ENCODE assay signal across 28 mouse cellular contexts in genomic region chr7:127093914-127094313, GRCm38 (mm10). TPM values are rescaled to one million over a fixed set of nuclear protein-coding genes. Genes with fewer than 3 reads are reported as not detected.
DNase-seq lines count a peak whose midpoint lies in the region; ATAC-seq and TF ChIP-seq lines count a peak whose summit lies in the region.
"Had no signal": no experiment of that assay in that cellular context is flagged by ENCODE, and none has a peak within 500 bp of the region (broad histone marks: within the 10 kb centered on the region; RNA-seq: fewer than 3 reads in every experiment).

No protein-coding gene starts in this region.

- TF ChIP-seq POLR2A in kidney, adult 2 months (IDR thresholded peaks at IDR 0.05; ENCODE audit: low read depth, low read length), result no peak

- no peak overlapping the region for H3K9ac ChIP-seq in liver, embryonic 15.5 days
- no peak overlapping the region for H3K9ac ChIP-seq in liver, embryonic 12.5 days
- no peak overlapping the region for H3K9ac ChIP-seq in ES-E14 (ENCODE audit: insufficient read depth, low read depth, low read length, poor library complexity, severe bottlenecking)
- H3K9ac ChIP-seq: embryonic facial prominence, embryonic 13.5 days; embryonic facial prominence, embryonic 15.5 days; forebrain, embryonic 12.5 days had no signal

- H3K4me3 ChIP-seq in liver, embryonic 15.5 days (replicated peaks), result no peak overlapping the region
- no peak overlapping the region for H3K4me3 ChIP-seq in liver, embryonic 12.5 days
- no peak overlapping the region for H3K4me3 ChIP-seq in ES-E14 (ENCODE audit: insufficient read depth in 1 of 2, low read depth in 1 of 2, low read length in 2 of 2, poor library complexity in 1 of 2, severe bottlenecking in 1 of 2)
- H3K4me3 ChIP-seq in kidney, adult 2 months (ENCODE audit: insufficient read depth, low read depth, low read length), result no peak overlapping the region
- no peak overlapping the region for H3K4me3 ChIP-seq in midbrain, embryonic 10.5 days
- H3K4me3 ChIP-seq: embryonic facial prominence, embryonic 13.5 days; embryonic facial prominence, embryonic 15.5 days; erythroblast, embryonic 14.5 days; forebrain, embryonic 10.5 days; forebrain, embryonic 12.5 days had no signal

- no peak for TF ChIP-seq CTCF in kidney, adult 2 months (conservative IDR thresholded peaks at IDR 0.05; ENCODE audit: insufficient read depth, insufficient read length, low read depth, low read length)

- ATAC-seq in liver, embryonic 15.5 days (ENCODE audit: insufficient read depth), result no peak
- no peak for ATAC-seq in liver, embryonic 12.5 days
- ATAC-seq: activated CD4-positive, CD25-positive, alpha-beta regulatory T cell, adult 4 months; forebrain, embryonic 14.5 days; forebrain, embryonic 16.5 days; Patski had no signal

- no peaks in the 10 kb centered on the region for H3K27me3 ChIP-seq in liver, embryonic 15.5 days
- H3K27me3 ChIP-seq in liver, embryonic 12.5 days (replicated peaks), result no peaks in the 10 kb centered on the region
- H3K27me3 ChIP-seq in kidney, adult 2 months (replicated peaks; ENCODE audit: control insufficient read depth, insufficient read depth, low read length), result no peaks in the 10 kb centered on the region
- H3K27me3 ChIP-seq in midbrain, embryonic 10.5 days (ENCODE audit: low read depth, poor library complexity, severe bottlenecking), result no peaks in the 10 kb centered on the region
- H3K27me3 ChIP-seq: embryonic facial prominence, embryonic 15.5 days; forebrain, embryonic 12.5 days; Patski had no signal

- peak; percentile 32 for DNase-seq in CD4-positive helper T cell, adult 2 months (ENCODE audit: low read depth, low spot score)
- no peak for DNase-seq in ES-E14 (ENCODE audit: low read depth, low spot score)
- DNase-seq in induced T-regulatory cell, adult 2 months (ENCODE audit: low read depth), result peak; percentile 60
- DNase-seq in kidney, adult 2 months, result no peak
- DNase-seq in midbrain, embryonic 10.5 days (ENCODE audit: low spot score), result no peak
- DNase-seq: adrenal gland, adult 8-10 months; adrenal gland, postnatal 14 days; adrenal gland, postnatal 36 days; B cell, adult 2 months; cerebellum, adult 11-12 months; cerebellum, adult 2 months; cerebellum, adult 9-11 months; cerebellum, postnatal 14 days; cerebellum, postnatal 36 days; embryo, embryonic 11 days had no signal

- 0 out of 2 replicates have a peak, but pooled peaks cover 3% of the 10 kb centered on the region for H3K9me3 ChIP-seq in liver, embryonic 15.5 days (replicated peaks)
- H3K9me3 ChIP-seq in liver, embryonic 12.5 days (replicated peaks), result no peaks in the 10 kb centered on the region; the same call in 1 of the 2 replicates
- H3K9me3 ChIP-seq in ES-E14 (ENCODE audit: control insufficient read depth, insufficient read depth, low read depth, low read length), result no peaks in the 10 kb centered on the region
- H3K9me3 ChIP-seq in midbrain, embryonic 10.5 days (replicated peaks), result no peaks in the 10 kb centered on the region
- H3K9me3 ChIP-seq: embryonic facial prominence, embryonic 13.5 days; embryonic facial prominence, embryonic 15.5 days; forebrain, embryonic 10.5 days; forebrain, embryonic 12.5 days had no signal

- H3K27ac ChIP-seq in liver, embryonic 15.5 days (replicated peaks), result 0 out of 2 replicates have a peak overlapping the region, but pooled peaks have one; percentile 51
- no peak overlapping the region for H3K27ac ChIP-seq in liver, embryonic 12.5 days
- no peak overlapping the region for H3K27ac ChIP-seq in ES-E14 (ENCODE audit: insufficient read depth, low read depth, low read length, poor library complexity, severe bottlenecking)
- no peak overlapping the region for H3K27ac ChIP-seq in kidney, adult 2 months (ENCODE audit: insufficient read depth, low read depth, low read length)
- H3K27ac ChIP-seq in midbrain, embryonic 10.5 days (replicated peaks), result no peak overlapping the region
- H3K27ac ChIP-seq: embryonic facial prominence, embryonic 13.5 days; embryonic facial prominence, embryonic 15.5 days; forebrain, embryonic 10.5 days; forebrain, embryonic 12.5 days had no signal

- in situ Hi-C loops in ES-E14 (cut with MboI; ENCODE audit: low sequenced_read_pairs in 2 of 2, unreplicated experiment in 2 of 2), result no loop called here

- WGBS in liver, embryonic 15.5 days (ENCODE audit: insufficient replicate concordance), result 67% methylated on average over 3 of the region's 3 CpGs
- WGBS in liver, embryonic 12.5 days (ENCODE audit: insufficient replicate concordance), result 75% methylated on average over 3 of the region's 3 CpGs
- WGBS in kidney, adult 2 months, result 82% methylated on average over 3 of the region's 3 CpGs
- 81% methylated on average over 3 of the region's 3 CpGs for WGBS in midbrain, embryonic 10.5 days

- peaks cover 12% of the 10 kb centered on the region; the same call in 1 of the 2 replicates for H3K36me3 ChIP-seq in liver, embryonic 15.5 days (replicated peaks)
- peaks cover 16% of the 10 kb centered on the region for H3K36me3 ChIP-seq in liver, embryonic 12.5 days
- peaks cover 9% of the 10 kb centered on the region; the same call in 1 of the 2 replicates for H3K36me3 ChIP-seq in ES-E14 (ENCODE audit: control insufficient read depth, insufficient read depth, low read length, poor library complexity, severe bottlenecking)
- H3K36me3 ChIP-seq in kidney, adult 2 months (ENCODE audit: control insufficient read depth, insufficient read depth, low read length), result no peaks in the 10 kb centered on the region
- no peaks in the 10 kb centered on the region for H3K36me3 ChIP-seq in midbrain, embryonic 10.5 days
- H3K36me3 ChIP-seq: embryonic facial prominence, embryonic 13.5 days; embryonic facial prominence, embryonic 15.5 days; forebrain, embryonic 10.5 days; forebrain, embryonic 12.5 days had no signal

- H3K4me2 ChIP-seq in liver, embryonic 15.5 days, result no peak overlapping the region
- H3K4me2 ChIP-seq in liver, embryonic 12.5 days, result no peak overlapping the region
- H3K4me2 ChIP-seq: embryonic facial prominence, embryonic 13.5 days; embryonic facial prominence, embryonic 15.5 days; forebrain, embryonic 12.5 days had no signal

- H3K4me1 ChIP-seq in liver, embryonic 15.5 days (replicated peaks), result peaks cover 57% of the 10 kb centered on the region
- peaks cover 57% of the 10 kb centered on the region for H3K4me1 ChIP-seq in liver, embryonic 12.5 days
- H3K4me1 ChIP-seq in ES-E14 (ENCODE audit: control insufficient read depth in 2 of 2, insufficient read depth in 2 of 2, low read length in 2 of 2, poor library complexity in 1 of 2), result peaks cover 0 to 9% of the 10 kb centered on the region in 2 experiments; a peak in 1 of 4 replicates
- no peaks in the 10 kb centered on the region for H3K4me1 ChIP-seq in kidney, adult 2 months (ENCODE audit: control insufficient read depth, insufficient read depth, low read length)
- H3K4me1 ChIP-seq in midbrain, embryonic 10.5 days, result peaks cover 31% of the 10 kb centered on the region

TF ChIP-seq in ES-E14, 5 proteins besides CTCF, POLR2A, EP300 and RAD21:
- TF ChIP-seq MAFK (IDR thresholded peaks at IDR 0.05; ENCODE audit: insufficient read depth, low read depth, low read length) (no peak), ZNF384 (IDR thresholded peaks at IDR 0.05; ENCODE audit: low read depth, low read length) (peak; percentile 66), ZC3H11A (IDR thresholded peaks at IDR 0.05; ENCODE audit: borderline replicate concordance, low read depth, low read length) (no peak), CHD2 (IDR thresholded peaks at IDR 0.05; ENCODE audit: low read depth, low read length) (no peak), HCFC1 (IDR thresholded peaks at IDR 0.05; ENCODE audit: borderline replicate concordance, insufficient read depth, low read length) (no peak)
TF ChIP-seq in ES-E14: peak in this region for 1.

RNA-seq across cellular contexts. Expression of gene AI467606, which starts 2.8 kb away (rescaled TPM):
- 8.2 and 9.5 TPM in 2 replicates for polyA plus RNA-seq in liver, embryonic 15.5 days (2015; fragmentation: Nextera tagmentation; extraction: Ambion mirVana)
- 8.3 and 8.5 TPM in 2 replicates for polyA plus RNA-seq in liver, embryonic 12.5 days (2016; fragmentation: Nextera tagmentation; extraction: Ambion mirVana)
- 13.5 and 31.2 TPM in 2 replicates for total RNA-seq in ES-E14 (2012; rRNA removed)
- 4.2 and 7.7 TPM in 2 replicates for polyA plus RNA-seq in kidney, adult 2 months (2012; rRNA removed)
- polyA plus RNA-seq in midbrain, embryonic 10.5 days (2016; fragmentation: Nextera tagmentation; extraction: Ambion mirVana), result 0.91 and 1.2 TPM in 2 replicates

RNA-seq across cellular contexts. Expression of gene Zg16, which starts 6.8 kb away (rescaled TPM):
- 0.24 and 0.33 TPM in 2 replicates for polyA plus RNA-seq in liver, embryonic 15.5 days (2015; fragmentation: Nextera tagmentation; extraction: Ambion mirVana)
- polyA plus RNA-seq in liver, embryonic 12.5 days (2016; fragmentation: Nextera tagmentation; extraction: Ambion mirVana), result not detected in 2 replicates
- total RNA-seq in ES-E14 (2012; rRNA removed), result not detected in 2 replicates
- not detected in 2 replicates for polyA plus RNA-seq in kidney, adult 2 months (2012; rRNA removed)
- not detected in 2 replicates for polyA plus RNA-seq in midbrain, embryonic 10.5 days (2016; fragmentation: Nextera tagmentation; extraction: Ambion mirVana)
- total RNA-seq: adrenal gland, adult 18-20 months; adrenal gland, adult 8-10 months; adrenal gland, postnatal 14 days; adrenal gland, postnatal 36 days had no signal
- polyA plus RNA-seq: activated CD4-positive, CD25-positive, alpha-beta regulatory T cell, adult 4 months; embryonic facial prominence, embryonic 11.5 days; embryonic facial prominence, embryonic 13.5 days; embryonic facial prominence, embryonic 15.5 days; erythroblast, embryonic 14.5 days; forebrain, embryonic 10.5 days; forebrain, embryonic 12.5 days; forebrain, embryonic 14.5 days; forebrain, embryonic 16.5 days; Patski had no signal

RNA-seq across cellular contexts. Expression of gene Qprt, which starts 28.1 kb away (rescaled TPM):
- polyA plus RNA-seq in liver, embryonic 15.5 days (2015; fragmentation: Nextera tagmentation; extraction: Ambion mirVana), result 65.5 and 76.7 TPM in 2 replicates
- polyA plus RNA-seq in liver, embryonic 12.5 days (2016; fragmentation: Nextera tagmentation; extraction: Ambion mirVana), result 36.5 and 40.3 TPM in 2 replicates
- total RNA-seq in ES-E14 (2012; rRNA removed), result 5.6 and 7.1 TPM in 2 replicates
- polyA plus RNA-seq in kidney, adult 2 months (2012; rRNA removed), result 127 and 137 TPM in 2 replicates
- 7.2 and 10.3 TPM in 2 replicates for polyA plus RNA-seq in midbrain, embryonic 10.5 days (2016; fragmentation: Nextera tagmentation; extraction: Ambion mirVana)
- polyA plus RNA-seq: Patski had no signal

RNA-seq across cellular contexts. Expression of gene Spn, which starts 43.7 kb away (rescaled TPM):
- 6.7 and 6.8 TPM in 2 replicates for polyA plus RNA-seq in liver, embryonic 15.5 days (2015; fragmentation: Nextera tagmentation; extraction: Ambion mirVana)
- 7.3 and 7.4 TPM in 2 replicates for polyA plus RNA-seq in liver, embryonic 12.5 days (2016; fragmentation: Nextera tagmentation; extraction: Ambion mirVana)
- total RNA-seq in ES-E14 (2012; rRNA removed), result 30.2 and 67.4 TPM in 2 replicates
- 2.7 and 5.2 TPM in 2 replicates for polyA plus RNA-seq in kidney, adult 2 months (2012; rRNA removed)
- 0.09 and 0.10 TPM in 2 replicates for polyA plus RNA-seq in midbrain, embryonic 10.5 days (2016; fragmentation: Nextera tagmentation; extraction: Ambion mirVana)
- polyA plus RNA-seq: embryonic facial prominence, embryonic 11.5 days; forebrain, embryonic 14.5 days had no signal

RNA-seq across cellular contexts. Expression of gene Kif22, which starts 51.6 kb away (rescaled TPM):
- polyA plus RNA-seq in liver, embryonic 15.5 days (2015; fragmentation: Nextera tagmentation; extraction: Ambion mirVana), result 108 and 111 TPM in 2 replicates
- polyA plus RNA-seq in liver, embryonic 12.5 days (2016; fragmentation: Nextera tagmentation; extraction: Ambion mirVana), result 126 and 132 TPM in 2 replicates
- total RNA-seq in ES-E14 (2012; rRNA removed), result 97.4 and 117 TPM in 2 replicates
- polyA plus RNA-seq in kidney, adult 2 months (2012; rRNA removed), result 0.67 and 0.73 TPM in 2 replicates
- 210 and 222 TPM in 2 replicates for polyA plus RNA-seq in midbrain, embryonic 10.5 days (2016; fragmentation: Nextera tagmentation; extraction: Ambion mirVana)

Comparison
In these comparisons a context has a peak if more than half of its experiments do, and no peak if none do; other contexts are left out.
1. DNase-seq: peak in CD4-positive helper T cell, adult 2 months (single experiment) and induced T-regulatory cell, adult 2 months (single experiment); none in ES-E14 (single experiment), kidney, adult 2 months (single experiment) and midbrain, embryonic 10.5 days (single experiment).